ENCODE assay signal across 19 mouse cellular contexts in genomic region chr14:54195838-54196423, GRCm38 (mm10). TPM values are rescaled to one million over a fixed set of nuclear protein-coding genes. Genes with fewer than 3 reads are reported as not detected.
DNase-seq lines count a peak whose midpoint lies in the region; ATAC-seq and TF ChIP-seq lines count a peak whose summit lies in the region.
"Had no signal": no experiment of that assay in that cellular context is flagged by ENCODE, and none has a peak within 500 bp of the region (broad histone marks: within the 10 kb centered on the region; RNA-seq: fewer than 3 reads in every experiment).

No protein-coding gene starts in this region.

- DNase-seq in heart, postnatal 10 days: no peak
- peak; percentile 27 to 43 for DNase-seq in left cerebral cortex, adult 9 months (ENCODE audit: low spot score in 2 of 2)
- DNase-seq in left cerebral cortex, adult 2 months (ENCODE audit: extremely low spot score in 1 of 2, low spot score in 2 of 2): no peak
- DNase-seq in thymus, adult 2 months: no peak
- no peak for DNase-seq in thymus, postnatal 14 days
- DNase-seq in embryo, embryonic 11 days: no peak
- DNase-seq in spleen, adult 12 weeks (ENCODE audit: low spot score): no peak
- DNase-seq: adrenal gland, postnatal 25 days; cerebellum, postnatal 10 days; gastrocnemius, postnatal 14 days; kidney, postnatal 10 days; liver; lung, adult 18-20 months; thymus, postnatal 25 days had no signal

- H3K9ac ChIP-seq in heart, embryonic 13.5 days: no peak overlapping the region
- H3K9ac ChIP-seq: hindbrain, embryonic 12.5 days; intestine, embryonic 15.5 days had no signal

- no peaks in the 10 kb centered on the region for H3K36me3 ChIP-seq in heart, embryonic 13.5 days
- H3K36me3 ChIP-seq in thymus, adult 2 months (ENCODE audit: control insufficient read depth, insufficient read depth, low read length): peaks cover 83% of the 10 kb centered on the region
- H3K36me3 ChIP-seq: hindbrain, embryonic 12.5 days; intestine, embryonic 15.5 days had no signal

- H3K4me3 ChIP-seq in heart, embryonic 13.5 days: no peak overlapping the region
- H3K4me3 ChIP-seq in left cerebral cortex, adult 2 months: no peak overlapping the region
- H3K4me3 ChIP-seq in thymus, adult 2 months (ENCODE audit: control insufficient read depth, insufficient read depth, low read length): peak overlapping the region; percentile 38
- H3K4me3 ChIP-seq: hindbrain, embryonic 12.5 days; intestine, embryonic 15.5 days had no signal

- WGBS in heart, embryonic 13.5 days: 74% methylated on average over 6 of the region's 6 CpGs
- 93% methylated on average over 6 of the region's 6 CpGs for WGBS in thymus, adult 2 months

- H3K4me2 ChIP-seq in heart, embryonic 13.5 days: no peak overlapping the region
- H3K4me2 ChIP-seq: hindbrain, embryonic 12.5 days; intestine, embryonic 15.5 days had no signal

- no peaks in the 10 kb centered on the region for H3K27me3 ChIP-seq in heart, embryonic 13.5 days (replicated peaks)
- H3K27me3 ChIP-seq in thymus, adult 2 months (ENCODE audit: control insufficient read depth, insufficient read depth, low read length): no peaks in the 10 kb centered on the region
- H3K27me3 ChIP-seq: hindbrain, embryonic 12.5 days; intestine, embryonic 15.5 days had no signal

- H3K4me1 ChIP-seq in heart, embryonic 13.5 days: peaks cover 68% of the 10 kb centered on the region
- peaks cover 46% of the 10 kb centered on the region for H3K4me1 ChIP-seq in thymus, adult 2 months (replicated peaks; ENCODE audit: control insufficient read depth, insufficient read depth, low read length)

- TF ChIP-seq POLR2A in thymus, adult 2 months (IDR thresholded peaks at IDR 0.05; ENCODE audit: control insufficient read depth, extremely low read depth, insufficient read depth, low read length, poor library complexity): no peak

- no peaks in the 10 kb centered on the region for H3K9me3 ChIP-seq in heart, embryonic 13.5 days
- H3K9me3 ChIP-seq: hindbrain, embryonic 12.5 days; intestine, embryonic 15.5 days had no signal

- peak overlapping the region; percentile 20; the same call in 1 of the 2 replicates for H3K27ac ChIP-seq in heart, embryonic 13.5 days (replicated peaks)
- H3K27ac ChIP-seq in left cerebral cortex, adult 2 months: no peak overlapping the region; the same call in 1 of the 2 replicates
- peak overlapping the region; percentile 77 for H3K27ac ChIP-seq in thymus, adult 2 months (ENCODE audit: control insufficient read depth, insufficient read depth, low read length)
- H3K27ac ChIP-seq: hindbrain, embryonic 12.5 days had no signal

- no peak for ATAC-seq in heart, embryonic 13.5 days (ENCODE audit: extremely low read depth, insufficient number of reproducible peaks, low FRiP score, low TSS enrichment)
- ATAC-seq: activated CD4-positive, CD25-positive, alpha-beta regulatory T cell, adult 4 months; forebrain, embryonic 16.5 days; intestine, embryonic 15.5 days had no signal

- no peak for TF ChIP-seq CTCF in left cerebral cortex, adult 2 months (IDR thresholded peaks at IDR 0.05)
- TF ChIP-seq CTCF in thymus, adult 2 months (IDR thresholded peaks at IDR 0.05; ENCODE audit: borderline replicate concordance, control insufficient read depth, extremely low read depth, insufficient read depth, low read length, poor library complexity): no peak

- intact Hi-C loops in heart, postnatal 10 days (cut with DNase I): no loop called here
- intact Hi-C loops in left cerebral cortex, adult 2 months (cut with DNase I): no loop called here

RNA-seq across cellular contexts. Expression of gene Dad1, which starts 58.0 kb away (rescaled TPM):
- 391 and 412 TPM in 2 replicates for polyA plus RNA-seq in heart, embryonic 13.5 days (2015; fragmentation: Nextera tagmentation; extraction: Ambion mirVana)
- total RNA-seq in heart, postnatal 10 days (2021): 100 to 1,000 TPM; 121 TPM
- total RNA-seq in left cerebral cortex, adult 2 months (2021): 100 to 1,000 TPM; 106 to 115 TPM
- 513 and 641 TPM in 2 replicates for polyA plus RNA-seq in thymus, adult 2 months (2012; rRNA removed)

RNA-seq across cellular contexts. Expression of gene Abhd4, which starts 58.1 kb away (rescaled TPM):
- polyA plus RNA-seq in heart, embryonic 13.5 days (2015; fragmentation: Nextera tagmentation; extraction: Ambion mirVana): 85.8 and 87.0 TPM in 2 replicates
- 10 to 100 TPM; 55.9 to 67.1 TPM for total RNA-seq in heart, postnatal 10 days (2021)
- 10 to 100 TPM; 46.7 to 49.3 TPM for total RNA-seq in left cerebral cortex, adult 2 months (2021)
- 21.5 and 23.6 TPM in 2 replicates for polyA plus RNA-seq in thymus, adult 2 months (2012; rRNA removed)

Comparison
In these comparisons a context has a peak if more than half of its experiments do, and no peak if none do; other contexts are left out.
1. DNase-seq: peak in left cerebral cortex, adult 9 months (2 of 2); none in heart, postnatal 10 days (0 of 2), left cerebral cortex, adult 2 months (0 of 2), thymus, adult 2 months (single experiment), thymus, postnatal 14 days (single experiment), embryo, embryonic 11 days (single experiment) and spleen, adult 12 weeks (single experiment).